Mouse (Mus musculus): ENCODE results near the gene Unc45a. TPM values are rescaled to one million over a fixed set of nuclear protein-coding genes. Genes with fewer than 3 reads are reported as not detected.
A peak's percentile ranks its signal among the peaks of the same experiment; 100 is the strongest.

The Unc45a gene
- polyA plus RNA-seq, 1 experiment from 2014 or later: 10.3 TPM

GRCm38 (mm10) chr7:80367232-80367631, 26.4 kb upstream of the Unc45a start:
- ATAC-seq (ENCODE audit: low read depth): no peak
- H3K36me3 ChIP-seq: peaks cover 34% of the 10 kb centered on the region
- no peak overlapping the region for H3K4me2 ChIP-seq
- DNase-seq: no peak
- no peak overlapping the region for H3K4me3 ChIP-seq (replicated peaks)
- no peak overlapping the region for H3K27ac ChIP-seq
- peaks cover 32% of the 10 kb centered on the region for H3K4me1 ChIP-seq (replicated peaks)
- H3K9ac ChIP-seq: no peak overlapping the region
- H3K27me3 ChIP-seq: peaks cover 32% of the 10 kb centered on the region
- WGBS (ENCODE audit: insufficient replicate concordance): 91% methylated on average over 7 of the region's 7 CpGs
- H3K9me3 ChIP-seq (replicated peaks): no peaks in the 10 kb centered on the region

DNA sequence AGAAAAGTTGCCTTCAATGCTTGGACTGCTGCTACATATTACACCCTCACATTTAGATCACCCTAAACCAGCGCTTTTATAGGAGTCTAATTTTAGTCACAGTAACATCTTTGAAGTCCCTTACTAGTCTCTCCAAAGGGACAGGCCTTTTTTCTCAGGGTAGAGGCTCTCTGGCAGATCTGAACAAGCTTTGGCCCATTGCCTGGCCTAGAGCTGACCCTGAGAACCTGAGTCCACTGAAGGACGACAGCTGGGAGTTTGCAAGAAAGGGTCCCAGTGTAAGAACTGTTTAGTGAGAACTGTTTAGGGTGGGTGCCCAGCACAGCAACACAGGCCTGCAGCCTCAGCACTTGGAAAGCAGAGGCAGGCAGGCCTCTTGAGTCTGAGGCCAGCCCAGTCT, 25.0 kb upstream of the Unc45a start:
- H3K4me3 ChIP-seq (replicated peaks): no peak overlapping the region
- H3K27ac ChIP-seq: no peak overlapping the region
- H3K4me1 ChIP-seq (replicated peaks): peaks cover 20% of the 10 kb centered on the region
- 52% methylated on average over 2 of the region's 2 CpGs for WGBS (ENCODE audit: insufficient replicate concordance)
- H3K36me3 ChIP-seq: peaks cover 42% of the 10 kb centered on the region
- ATAC-seq (ENCODE audit: low read depth): no peak
- DNase-seq: no peak
- H3K27me3 ChIP-seq: peaks cover 17% of the 10 kb centered on the region
- H3K9me3 ChIP-seq (replicated peaks): no peaks in the 10 kb centered on the region
- H3K4me2 ChIP-seq: no peak overlapping the region
- H3K9ac ChIP-seq: no peak overlapping the region

GRCm38 (mm10) chr7:80360435-80360834, 19.6 kb upstream of the Unc45a start:
- no peak overlapping the region for H3K4me3 ChIP-seq (replicated peaks)
- no peak for DNase-seq
- no peaks in the 10 kb centered on the region for H3K9me3 ChIP-seq (replicated peaks)
- H3K4me2 ChIP-seq: no peak overlapping the region
- peaks cover 57% of the 10 kb centered on the region for H3K36me3 ChIP-seq
- no peak overlapping the region for H3K9ac ChIP-seq
- ATAC-seq (ENCODE audit: low read depth): no peak
- no peaks in the 10 kb centered on the region for H3K27me3 ChIP-seq
- 49% methylated on average over 3 of the region's 3 CpGs for WGBS (ENCODE audit: insufficient replicate concordance)
- H3K4me1 ChIP-seq (replicated peaks): no peaks in the 10 kb centered on the region
- H3K27ac ChIP-seq: no peak overlapping the region

- no peak overlapping the region for H3K4me3 ChIP-seq (replicated peaks)
- no peak overlapping the region for H3K4me2 ChIP-seq
- ATAC-seq (ENCODE audit: low read depth): no peak
- H3K9ac ChIP-seq: no peak overlapping the region
- WGBS (ENCODE audit: insufficient replicate concordance): 75% methylated on average over 4 of the region's 4 CpGs
- H3K36me3 ChIP-seq: peaks cover 46% of the 10 kb centered on the region
- no peak overlapping the region for H3K27ac ChIP-seq
- H3K27me3 ChIP-seq: no peaks in the 10 kb centered on the region
- no peaks in the 10 kb centered on the region for H3K9me3 ChIP-seq (replicated peaks)
- no peaks in the 10 kb centered on the region for H3K4me1 ChIP-seq (replicated peaks)
- DNase-seq: no peak
These were observed 17.2 kb upstream of the Unc45a start for GRCm38 (mm10) chr7:80358039-80358438.

- H3K27me3 ChIP-seq: no peaks in the 10 kb centered on the region
- no peak overlapping the region for H3K4me2 ChIP-seq
- DNase-seq (no peak), ATAC-seq (ENCODE audit: low read depth) (no peak)
- H3K27ac ChIP-seq: no peak overlapping the region
- WGBS (ENCODE audit: insufficient replicate concordance): 74% methylated on average over 8 of the region's 8 CpGs
- no peak overlapping the region for H3K4me3 ChIP-seq (replicated peaks)
- no peaks in the 10 kb centered on the region for H3K4me1 ChIP-seq (replicated peaks)
- no peak overlapping the region for H3K9ac ChIP-seq
- no peaks in the 10 kb centered on the region for H3K9me3 ChIP-seq (replicated peaks)
- peaks cover 43% of the 10 kb centered on the region for H3K36me3 ChIP-seq
These were observed 16.4 kb upstream of the Unc45a start for GRCm38 (mm10) chr7:80357156-80357555.

GRCm38 (mm10) chr7:80356351-80356750, 15.5 kb upstream of the Unc45a start:
- no peak overlapping the region for H3K4me2 ChIP-seq
- H3K9ac ChIP-seq: no peak overlapping the region
- H3K27ac ChIP-seq: no peak overlapping the region
- H3K4me3 ChIP-seq (replicated peaks): no peak overlapping the region
- ATAC-seq (ENCODE audit: low read depth) (no peak), DNase-seq (no peak)
- WGBS (ENCODE audit: insufficient replicate concordance): 83% methylated on average over 13 of the region's 13 CpGs
- H3K27me3 ChIP-seq: no peaks in the 10 kb centered on the region
- H3K9me3 ChIP-seq (replicated peaks): no peaks in the 10 kb centered on the region
- peaks cover 3% of the 10 kb centered on the region for H3K4me1 ChIP-seq (replicated peaks)
- peaks cover 43% of the 10 kb centered on the region for H3K36me3 ChIP-seq

GRCm38 (mm10) chr7:80352920-80353319, 12.1 kb upstream of the Unc45a start:
- WGBS (ENCODE audit: insufficient replicate concordance): 83% methylated on average over 8 of the region's 8 CpGs
- no peak overlapping the region for H3K27ac ChIP-seq
- ATAC-seq (ENCODE audit: low read depth): no peak
- peaks cover 14% of the 10 kb centered on the region for H3K4me1 ChIP-seq (replicated peaks)
- H3K9me3 ChIP-seq (replicated peaks): no peaks in the 10 kb centered on the region
- no peak for DNase-seq
- H3K9ac ChIP-seq: no peak overlapping the region
- H3K36me3 ChIP-seq: peaks cover 31% of the 10 kb centered on the region
- no peak overlapping the region for H3K4me2 ChIP-seq
- H3K27me3 ChIP-seq: no peaks in the 10 kb centered on the region
- H3K4me3 ChIP-seq (replicated peaks): no peak overlapping the region

- Histone ChIP-seq H3K4me2 (0 out of 2 replicates have a peak overlapping the region, but pooled peaks have one; percentile 14), H3K9me3 (replicated peaks) (no peaks in the 10 kb centered on the region), H3K4me3 (replicated peaks) (no peak overlapping the region), H3K27ac (no peak overlapping the region), H3K36me3 (peaks cover 25% of the 10 kb centered on the region), H3K9ac (no peak overlapping the region), H3K4me1 (replicated peaks) (peaks cover 30% of the 10 kb centered on the region), H3K27me3 (no peaks in the 10 kb centered on the region)
- 7% methylated on average over 2 of the region's 2 CpGs for WGBS (ENCODE audit: insufficient replicate concordance)
- peak; percentile 69 for ATAC-seq (ENCODE audit: low read depth)
- DNase-seq: no peak
These were observed 10.0 kb upstream of the Unc45a start for GRCm38 (mm10) chr7:80350808-80351207.

DNA sequence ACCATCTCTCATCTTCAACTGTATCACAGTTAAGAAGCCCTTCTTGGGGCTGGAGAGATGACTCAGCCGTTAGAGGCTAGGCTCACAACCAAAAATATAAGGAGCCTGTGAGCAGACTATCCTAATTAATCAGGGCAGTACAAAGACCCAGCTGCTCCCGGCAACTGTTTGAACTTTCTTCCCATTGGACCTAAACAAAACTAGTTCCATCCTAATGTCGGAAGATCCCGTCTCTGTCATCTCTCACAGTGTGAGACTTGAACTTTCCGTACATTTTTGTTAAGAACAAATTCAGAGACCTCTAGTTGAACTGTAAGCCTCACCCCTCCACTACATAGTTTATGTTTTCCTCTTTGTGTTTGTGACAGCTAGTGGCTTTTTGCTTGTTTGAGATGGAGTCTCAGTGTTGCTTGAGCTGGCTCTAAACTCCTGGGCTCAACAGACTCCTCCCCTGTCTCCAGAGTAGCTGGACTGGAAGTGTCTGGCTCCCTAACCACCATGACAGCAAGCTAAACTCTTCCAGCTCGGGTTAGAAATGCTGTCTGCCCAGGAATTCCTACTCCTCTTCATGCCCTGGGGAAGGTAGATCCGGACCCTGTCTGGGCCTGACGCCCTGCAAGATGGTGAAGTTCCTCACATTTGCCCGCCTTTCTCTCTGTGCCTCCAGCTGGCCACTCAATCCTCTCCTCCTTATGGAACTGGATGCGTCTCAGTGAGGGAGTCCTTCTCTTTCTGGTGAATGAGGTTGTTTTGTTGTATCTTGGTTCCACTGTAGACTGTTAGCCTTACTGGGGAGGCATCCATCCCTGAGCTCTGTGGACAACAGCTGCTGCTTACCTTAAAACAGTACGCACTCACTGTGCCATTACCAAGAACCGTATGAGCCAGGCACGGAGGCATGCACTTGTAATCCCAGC, 7.1 kb upstream of the Unc45a start:
- Histone ChIP-seq H3K4me1 (replicated peaks) (peaks cover 38% of the 10 kb centered on the region), H3K36me3 (peaks cover 19% of the 10 kb centered on the region), H3K27me3 (no peaks in the 10 kb centered on the region), H3K9me3 (replicated peaks) (no peaks in the 10 kb centered on the region), H3K4me2 (no peak overlapping the region), H3K27ac (no peak overlapping the region), H3K9ac (no peak overlapping the region), H3K4me3 (replicated peaks) (no peak overlapping the region)
- ATAC-seq (ENCODE audit: low read depth): no peak
- WGBS (ENCODE audit: insufficient replicate concordance): 65% methylated on average over 13 of the region's 13 CpGs
- no peak for DNase-seq

GRCm38 (mm10) chr7:80346830-80347229, 6.0 kb upstream of the Unc45a start:
- WGBS (ENCODE audit: insufficient replicate concordance): 46% methylated on average over 5 of the region's 5 CpGs
- Histone ChIP-seq H3K4me3 (replicated peaks) (no peak overlapping the region), H3K9me3 (replicated peaks) (no peaks in the 10 kb centered on the region), H3K27me3 (no peaks in the 10 kb centered on the region), H3K27ac (no peak overlapping the region), H3K4me1 (replicated peaks) (peaks cover 48% of the 10 kb centered on the region), H3K36me3 (peaks cover 16% of the 10 kb centered on the region), H3K4me2 (no peak overlapping the region), H3K9ac (no peak overlapping the region)
- DNase-seq: no peak
- ATAC-seq (ENCODE audit: low read depth): no peak

DNA sequence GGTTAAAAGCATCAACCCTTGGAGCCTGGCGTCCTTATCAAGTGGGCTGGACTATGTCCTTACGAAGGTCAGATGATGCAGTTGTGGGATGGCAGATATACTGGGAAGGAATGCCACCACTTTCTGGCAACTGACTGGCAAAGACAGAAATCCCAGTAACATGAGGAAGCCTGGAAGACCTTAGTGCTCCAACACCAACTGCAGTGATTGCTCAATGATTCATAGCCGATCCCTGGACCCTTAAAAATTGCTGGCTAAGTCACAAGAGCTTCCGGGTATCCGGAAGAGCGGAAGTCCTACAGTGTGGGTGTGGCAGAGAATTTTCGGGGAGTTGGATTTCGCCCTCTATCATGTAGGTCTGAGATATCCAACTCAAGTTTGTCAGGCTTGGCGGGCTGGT, 5.4 kb upstream of the Unc45a start:
- Histone ChIP-seq H3K36me3 (peaks cover 11% of the 10 kb centered on the region), H3K4me3 (replicated peaks) (no peak overlapping the region), H3K27me3 (no peaks in the 10 kb centered on the region), H3K27ac (no peak overlapping the region), H3K9ac (no peak overlapping the region), H3K9me3 (replicated peaks) (no peaks in the 10 kb centered on the region), H3K4me2 (no peak overlapping the region), H3K4me1 (replicated peaks) (peaks cover 50% of the 10 kb centered on the region)
- WGBS (ENCODE audit: insufficient replicate concordance): 78% methylated on average over 9 of the region's 9 CpGs
- no peak for DNase-seq
- no peak for ATAC-seq (ENCODE audit: low read depth)

All from liver, embryonic 13.5 days (tissue).